Mouse (Mus musculus) MEL (cell line): Measurements from ENCODE around the gene Rtn4rl2.
"Not testable (repeated sequence)": the region's sequence is repeated elsewhere in the genome, so short reads cannot be mapped to it uniquely, and the experiment has no call there.

Experiments
- CTCF ChIP-seq, 3 experiments: IDR thresholded peaks in 2 of 3; conservative IDR thresholded peaks in 1 of 3; 2 replicates each; pipeline ENCODE4 v1.5.1; 2011 to 2012; ENCODE audit warnings: low read length in 3 of 3, low read depth in 2 of 3, mild to moderate bottlenecking in 2 of 3, improper control_type of control experiment in 1 of 3, inconsistent platforms in 1 of 3, mixed read lengths in 1 of 3, moderate library complexity in 1 of 3; ENCODE audit not compliant: control insufficient read depth in 1 of 3, insufficient read depth in 1 of 3, poor library complexity in 1 of 3, severe bottlenecking in 1 of 3
- E2F4 ChIP-seq: IDR thresholded peaks from 2 replicates; pipeline ENCODE4 v1.6.1; 2011; ENCODE audit warnings: low read depth, low read length, improper control_type of control experiment, borderline replicate concordance
- ELF1 ChIP-seq: IDR thresholded peaks from 2 replicates; pipeline ENCODE4 v1.6.1; 2014; ENCODE audit warnings: low read depth, mild to moderate bottlenecking, inconsistent platforms, low read length, improper control_type of control experiment, moderate library complexity
- GATA1 ChIP-seq: IDR thresholded peaks from 2 replicates; pipeline ENCODE4 v1.6.1; 2011; ENCODE audit warnings: low read depth, low read length, improper control_type of control experiment
- MAZ ChIP-seq: IDR thresholded peaks from 2 replicates; pipeline ENCODE4 v1.6.1; 2012; ENCODE audit warnings: low read depth, mild to moderate bottlenecking, inconsistent platforms, low read length, improper control_type of control experiment
- POLR2A ChIP-seq, 2 experiments: IDR thresholded peaks; 2 replicates each; pipeline ENCODE4 v1.6.1; 2011 to 2012; ENCODE audit warnings: low read length in 2 of 2, mild to moderate bottlenecking in 2 of 2, control low read depth in 1 of 2, improper control_type of control experiment in 1 of 2, low read depth in 1 of 2, moderate library complexity in 1 of 2; ENCODE audit not compliant: control insufficient read depth in 1 of 2, insufficient read depth in 1 of 2, poor library complexity in 1 of 2
- SMC3 ChIP-seq: IDR thresholded peaks from 2 replicates; pipeline ENCODE4 v1.6.1; 2011; ENCODE audit warnings: low read depth, low read length, improper control_type of control experiment
- TBP ChIP-seq: IDR thresholded peaks from 2 replicates; pipeline ENCODE4 v1.8.0; 2011; ENCODE audit warnings: low read depth, low read length, improper control_type of control experiment
- USF1 ChIP-seq: IDR thresholded peaks from 2 replicates; pipeline ENCODE4 v1.6.1; 2014; ENCODE audit warnings: low read depth, mild to moderate bottlenecking, inconsistent platforms, low read length, improper control_type of control experiment, moderate library complexity
- ZMIZ1 ChIP-seq: IDR thresholded peaks from 2 replicates; pipeline ENCODE4 v1.6.1; 2012; ENCODE audit warnings: low read depth, mild to moderate bottlenecking, inconsistent platforms, low read length, improper control_type of control experiment, moderate library complexity
- ZNF384 ChIP-seq: IDR thresholded peaks from 2 replicates; pipeline ENCODE4 v1.6.1; 2012; ENCODE audit warnings: low read depth, mild to moderate bottlenecking, inconsistent platforms, low read length, improper control_type of control experiment

GRCm38 (mm10) chr2:84896686-84897085, 10.2 kb upstream of the Rtn4rl2 start:
- not testable (repeated sequence) for TF ChIP-seq POLR2A (IDR thresholded peaks at IDR 0.05; ENCODE audit: control insufficient read depth in 1 of 2, insufficient read depth in 1 of 2, low read depth in 1 of 2, low read length in 2 of 2, poor library complexity in 1 of 2); ELF1; SMC3; ZNF384; GATA1; TBP; E2F4; ZMIZ1; MAZ; CTCF (IDR thresholded peaks at IDR 0.05 in 2 of 3, conservative IDR thresholded peaks at IDR 0.05 in 1 of 3; ENCODE audit: control insufficient read depth in 1 of 3, insufficient read depth in 1 of 3, low read depth in 2 of 3, low read length in 3 of 3, poor library complexity in 1 of 3, severe bottlenecking in 1 of 3); USF1
